ENCODE assay signal across 9 mouse cellular contexts in the genomic region with DNA sequence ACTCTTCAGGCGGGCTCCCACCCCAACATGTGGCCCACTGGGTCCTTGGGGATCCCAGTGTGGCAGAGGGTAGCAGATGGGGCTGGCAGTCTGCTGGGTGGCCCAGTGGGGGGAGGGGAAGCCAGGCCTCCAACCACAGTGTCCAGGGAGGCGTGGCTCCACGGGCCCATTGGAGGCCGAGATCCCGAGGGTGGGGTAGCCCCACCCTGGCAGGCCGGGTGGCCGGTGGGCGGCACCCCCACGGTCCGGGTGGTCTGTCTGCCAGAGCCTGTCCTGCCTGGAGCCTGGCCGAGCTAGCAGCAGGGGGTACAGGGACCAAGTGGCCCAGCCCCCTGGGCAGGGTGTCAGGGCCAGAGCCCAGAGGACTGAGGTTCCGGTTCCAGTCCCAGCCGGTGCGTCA. TPM values are rescaled to one million over a fixed set of nuclear protein-coding genes. Genes with fewer than 3 reads are reported as not detected.
DNase-seq lines count a peak whose midpoint lies in the region; ATAC-seq and TF ChIP-seq lines count a peak whose summit lies in the region.
"Had no signal": no experiment of that assay in that cellular context is flagged by ENCODE, and none has a peak within 500 bp of the region (broad histone marks: within the 10 kb centered on the region; RNA-seq: fewer than 3 reads in every experiment).

No protein-coding gene starts in this region.

- H3K27ac ChIP-seq in limb, embryonic 14.5 days (replicated peaks; ENCODE audit: low read depth, low read length), result 0 out of 2 replicates have a peak overlapping the region, but pooled peaks have one; percentile 13
- H3K27ac ChIP-seq: macrophage had no signal

- DNase-seq in adrenal gland, adult 2 months, result peak; percentile 12
- DNase-seq in adrenal gland, postnatal 25 days, result no peak
- DNase-seq in thymus, postnatal 36 days, result peak; percentile 2 to 25
- no peak for DNase-seq in thymus, postnatal 0 days (ENCODE audit: low spot score)
- no peak for DNase-seq in limb, embryonic 14.5 days (ENCODE audit: low spot score)
- DNase-seq in urinary bladder, postnatal 25 days (ENCODE audit: low spot score), result peak; percentile 64
- no peak for DNase-seq in layer of hippocampus, postnatal 14 days (ENCODE audit: low spot score in 2 of 2)
- no peak for DNase-seq in embryo, embryonic 10 days (ENCODE audit: low spot score)

- peak overlapping the region; percentile 18; the same call in 1 of the 2 replicates for H3K9ac ChIP-seq in limb, embryonic 14.5 days (ENCODE audit: low read depth, low read length, severe bottlenecking)

- no peak overlapping the region for H3K4me3 ChIP-seq in limb, embryonic 14.5 days (replicated peaks; ENCODE audit: low read length)

- peaks cover 43% of the 10 kb centered on the region for H3K4me1 ChIP-seq in limb, embryonic 14.5 days (ENCODE audit: control insufficient read depth, insufficient read depth, low read length)

- ATAC-seq in limb, embryonic 14.5 days (ENCODE audit: low FRiP score, low read depth), result no peak

- 66% methylated on average over 12 of the region's 14 CpGs for WGBS in limb, embryonic 14.5 days

- no peaks in the 10 kb centered on the region for H3K36me3 ChIP-seq in limb, embryonic 14.5 days (ENCODE audit: control insufficient read depth, insufficient read depth, low read length)

- TF ChIP-seq POLR2A in limb, embryonic 14.5 days (IDR thresholded peaks at IDR 0.05; ENCODE audit: borderline replicate concordance, extremely low read depth, insufficient read depth, insufficient read length), result no peak

- H3K27me3 ChIP-seq in limb, embryonic 14.5 days (ENCODE audit: control insufficient read depth, insufficient read depth, low read length), result no peaks in the 10 kb centered on the region

- peak overlapping the region; percentile 14; the same call in 1 of the 2 replicates for H3K4me2 ChIP-seq in limb, embryonic 14.5 days (replicated peaks; ENCODE audit: low read depth, low read length, severe bottlenecking)

- H3K9me3 ChIP-seq in limb, embryonic 14.5 days (ENCODE audit: control insufficient read depth, low read length), result no peaks in the 10 kb centered on the region

RNA-seq across cellular contexts. Expression of a gene that starts 14.2 kb away (rescaled TPM):
- 10 to 100 TPM; 20.9 to 28.7 TPM for total RNA-seq in adrenal gland, adult 2 months (2021)
- polyA plus RNA-seq in adrenal gland, adult 2 months (2012; rRNA removed), result 22.2 and 25.1 TPM in 2 replicates
- 12.6 and 14.4 TPM in 2 replicates for total RNA-seq in adrenal gland, postnatal 25 days (2021)
- polyA plus RNA-seq in thymus, postnatal 0 days (2015; fragmentation: Nextera tagmentation; extraction: Ambion mirVana), result 655 and 664 TPM in 2 replicates
- 102 TPM in 2 replicates for polyA plus RNA-seq in limb, embryonic 14.5 days (2012; rRNA removed)
- 45.8 and 48.0 TPM in 2 replicates for polyA plus RNA-seq in limb, embryonic 14.5 days (2014; fragmentation: Nextera tagmentation; extraction: Ambion mirVana)
- total RNA-seq in layer of hippocampus, postnatal 14 days (2021), result 1 to 10 TPM; 4.2 to 4.7 TPM

RNA-seq across cellular contexts. Expression of a gene that starts 23.8 kb away (rescaled TPM):
- not detected for total RNA-seq in adrenal gland, adult 2 months (2021)
- polyA plus RNA-seq in adrenal gland, adult 2 months (2012; rRNA removed), result 0.52 TPM in 1 of 2 replicates, not detected in the other
- total RNA-seq in adrenal gland, postnatal 25 days (2021), result not detected in 2 replicates
- polyA plus RNA-seq in thymus, postnatal 0 days (2015; fragmentation: Nextera tagmentation; extraction: Ambion mirVana), result 4.7 and 5.2 TPM in 2 replicates
- polyA plus RNA-seq in limb, embryonic 14.5 days (2012; rRNA removed), result 42.5 and 114 TPM in 2 replicates
- polyA plus RNA-seq in limb, embryonic 14.5 days (2014; fragmentation: Nextera tagmentation; extraction: Ambion mirVana), result 101 and 183 TPM in 2 replicates
- under 1 TPM; 0.92 to 0.95 TPM for total RNA-seq in layer of hippocampus, postnatal 14 days (2021)
- polyA plus RNA-seq: macrophage had no signal

RNA-seq across cellular contexts. Expression of a gene that starts 33.2 kb away (rescaled TPM):
- under 1 TPM; 0.62 to 0.63 TPM for total RNA-seq in adrenal gland, adult 2 months (2021)
- polyA plus RNA-seq in adrenal gland, adult 2 months (2012; rRNA removed), result 0.15 TPM in 1 of 2 replicates, not detected in the other
- total RNA-seq in adrenal gland, postnatal 25 days (2021), result not detected in 2 replicates
- 14.1 and 14.3 TPM in 2 replicates for polyA plus RNA-seq in thymus, postnatal 0 days (2015; fragmentation: Nextera tagmentation; extraction: Ambion mirVana)
- polyA plus RNA-seq in limb, embryonic 14.5 days (2012; rRNA removed), result 60.8 and 156 TPM in 2 replicates
- 76.8 and 134 TPM in 2 replicates for polyA plus RNA-seq in limb, embryonic 14.5 days (2014; fragmentation: Nextera tagmentation; extraction: Ambion mirVana)
- total RNA-seq in layer of hippocampus, postnatal 14 days (2021), result under 1 TPM in 1 of 2 experiments, not detected in 1; 0.37 TPM

RNA-seq across cellular contexts. Expression of a gene that starts 40.1 kb away (rescaled TPM):
- not detected for total RNA-seq in adrenal gland, adult 2 months (2021)
- polyA plus RNA-seq in adrenal gland, adult 2 months (2012; rRNA removed), result 0.16 and 0.20 TPM in 2 replicates
- not detected in 2 replicates for total RNA-seq in adrenal gland, postnatal 25 days (2021)
- 0.34 and 0.75 TPM in 2 replicates for polyA plus RNA-seq in thymus, postnatal 0 days (2015; fragmentation: Nextera tagmentation; extraction: Ambion mirVana)
- 4.9 and 7.3 TPM in 2 replicates for polyA plus RNA-seq in limb, embryonic 14.5 days (2012; rRNA removed)
- 1.5 and 2.0 TPM in 2 replicates for polyA plus RNA-seq in limb, embryonic 14.5 days (2014; fragmentation: Nextera tagmentation; extraction: Ambion mirVana)
- not detected for total RNA-seq in layer of hippocampus, postnatal 14 days (2021)

RNA-seq across cellular contexts. Expression of a gene that starts 57.7 kb away (rescaled TPM):
- 1 to 10 TPM; 2.2 to 8.0 TPM for total RNA-seq in adrenal gland, adult 2 months (2021)
- 6.9 and 7.6 TPM in 2 replicates for polyA plus RNA-seq in adrenal gland, adult 2 months (2012; rRNA removed)
- total RNA-seq in adrenal gland, postnatal 25 days (2021), result 4.5 and 13.8 TPM in 2 replicates
- polyA plus RNA-seq in thymus, postnatal 0 days (2015; fragmentation: Nextera tagmentation; extraction: Ambion mirVana), result 20.1 and 20.7 TPM in 2 replicates
- polyA plus RNA-seq in limb, embryonic 14.5 days (2012; rRNA removed), result 94.6 and 97.2 TPM in 2 replicates
- polyA plus RNA-seq in limb, embryonic 14.5 days (2014; fragmentation: Nextera tagmentation; extraction: Ambion mirVana), result 30.0 and 40.8 TPM in 2 replicates
- total RNA-seq in layer of hippocampus, postnatal 14 days (2021), result 1 to 10 TPM; 4.2 to 5.1 TPM

Comparison
In these comparisons a context has a peak if more than half of its experiments do, and no peak if none do; other contexts are left out.
1. DNase-seq: peak in adrenal gland, adult 2 months (single experiment), thymus, postnatal 36 days (2 of 2) and urinary bladder, postnatal 25 days (single experiment); none in adrenal gland, postnatal 25 days (single experiment), thymus, postnatal 0 days (single experiment), limb, embryonic 14.5 days (single experiment), layer of hippocampus, postnatal 14 days (0 of 2) and embryo, embryonic 10 days (single experiment).